Mouse (Mus musculus) B cell, adult 2 months (primary cell): Measurements from ENCODE around the gene Ninl.

Experiments
- DNase-seq, 2 experiments: peaks; one replicate each; pipeline ENCODE4 v3.0.0; 2022

The Ninl gene

GRCm38 (mm10) chr2:150995324-150995723 is 43.9 kb downstream of the Ninl start:
- DNase-seq: no peak

GRCm38 (mm10) chr2:150991050-150991449 is 48.1 kb downstream of the Ninl start:
- no peak for DNase-seq

GRCm38 (mm10) chr2:150990506-150990905 is 48.7 kb downstream of the Ninl start:
- no peak for DNase-seq

GRCm38 (mm10) chr2:150985359-150985758 is 53.8 kb downstream of the Ninl start:
- DNase-seq: no peak

- DNase-seq: no peak
Measured at GRCm38 (mm10) chr2:150982051-150982450, 57.1 kb downstream of the Ninl start.

GRCm38 (mm10) chr2:150981524-150981923 is 57.7 kb downstream of the Ninl start:
- DNase-seq: no peak

GRCm38 (mm10) chr2:150979861-150980620 is 59.1 kb downstream of the Ninl start:
- no peak for DNase-seq

- DNase-seq: no peak
Measured at GRCm38 (mm10) chr2:150978791-150979190, 60.4 kb downstream of the Ninl start.

GRCm38 (mm10) chr2:150977676-150978075 is 61.5 kb downstream of the Ninl start:
- DNase-seq: no peak

GRCm38 (mm10) chr2:150976871-150977270 is 62.3 kb downstream of the Ninl start:
- DNase-seq: no peak

- no peak for DNase-seq
Measured at GRCm38 (mm10) chr2:150973401-150974115, 65.6 kb downstream of the Ninl start.

GRCm38 (mm10) chr2:150972681-150973080 is 66.5 kb downstream of the Ninl start:
- DNase-seq: no peak

GRCm38 (mm10) chr2:150971856-150972255 is 67.3 kb downstream of the Ninl start:
- DNase-seq: no peak

GRCm38 (mm10) chr2:150969231-150969630 is 70.0 kb downstream of the Ninl start:
- DNase-seq: no peak

- no peak for DNase-seq
Measured at GRCm38 (mm10) chr2:150967491-150967890, 71.7 kb downstream of the Ninl start.

- DNase-seq: no peak
Measured at GRCm38 (mm10) chr2:150965951-150966350, 73.2 kb downstream of the Ninl start.

GRCm38 (mm10) chr2:150964641-150965040 is 74.5 kb downstream of the Ninl start:
- no peak for DNase-seq

GRCm38 (mm10) chr2:150963246-150963645 is 75.9 kb downstream of the Ninl start:
- no peak for DNase-seq

GRCm38 (mm10) chr2:150959521-150959920 is 79.7 kb downstream of the Ninl start:
- no peak for DNase-seq

- DNase-seq: no peak
Measured at GRCm38 (mm10) chr2:150955859-150956258, 83.3 kb downstream of the Ninl start.

GRCm38 (mm10) chr2:150951201-150951600 is 88.0 kb downstream of the Ninl start:
- DNase-seq: no peak

GRCm38 (mm10) chr2:150950056-150950455 is 89.1 kb downstream of the Ninl start:
- DNase-seq: no peak

GRCm38 (mm10) chr2:150949652-150950051 is 89.5 kb downstream of the Ninl start:
- DNase-seq: no peak

GRCm38 (mm10) chr2:150948786-150949185 is 90.4 kb downstream of the Ninl start:
- DNase-seq: no peak
